Mouse (Mus musculus): ENCODE results near the gene Olfr738.

The Olfr738 gene

DNA sequence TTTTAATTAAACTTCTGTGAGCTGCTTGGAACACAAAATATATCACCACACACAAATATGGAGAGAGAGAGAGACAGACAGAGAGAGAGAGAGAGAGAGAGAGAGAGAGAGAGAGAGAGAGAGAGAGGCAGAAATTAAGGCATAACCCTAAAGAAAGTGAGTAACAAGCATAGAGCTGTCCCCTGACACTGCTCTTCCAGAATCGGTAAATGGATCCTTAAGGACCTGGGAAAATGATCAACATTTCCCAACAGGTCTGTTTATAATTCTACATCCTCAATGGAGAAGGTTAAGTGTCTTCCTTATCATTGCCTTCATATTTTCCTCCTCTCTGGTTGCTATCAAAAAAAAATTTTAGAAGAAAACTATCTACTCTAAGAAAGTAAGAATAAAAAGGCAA lies at the start of gene Olfr738:
Gene Olfr738 (plus strand): TSS at position 301 of the 400 bp plus-strand sequence.
- no peak for DNase-seq (ENCODE audit: low spot score)

DNA sequence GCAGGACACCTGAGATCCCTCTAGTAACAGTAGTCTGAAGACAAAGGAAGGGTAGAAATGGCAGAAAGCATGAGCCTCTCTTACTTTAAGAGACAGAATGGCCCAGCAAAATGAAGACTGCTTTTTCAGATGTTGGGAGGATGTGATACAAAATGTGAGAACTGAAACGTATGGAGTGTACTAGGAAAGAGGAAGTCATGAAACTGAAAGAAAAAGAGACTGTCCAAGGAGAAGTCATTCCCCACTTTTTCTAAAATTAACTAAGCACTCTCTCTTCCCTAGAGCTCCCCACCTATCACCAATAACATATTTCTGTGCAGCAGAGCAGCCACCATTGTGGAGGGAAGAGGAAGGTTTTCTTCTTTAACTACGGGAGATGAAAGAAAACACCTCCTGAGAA lies 49.8 kb upstream of the Olfr738 start, which contains the start of gene Tlr11:
Gene Tlr11 (plus strand): TSS at position 322 of the 400 bp plus-strand sequence.
- no peak for DNase-seq (ENCODE audit: low spot score)

DNA sequence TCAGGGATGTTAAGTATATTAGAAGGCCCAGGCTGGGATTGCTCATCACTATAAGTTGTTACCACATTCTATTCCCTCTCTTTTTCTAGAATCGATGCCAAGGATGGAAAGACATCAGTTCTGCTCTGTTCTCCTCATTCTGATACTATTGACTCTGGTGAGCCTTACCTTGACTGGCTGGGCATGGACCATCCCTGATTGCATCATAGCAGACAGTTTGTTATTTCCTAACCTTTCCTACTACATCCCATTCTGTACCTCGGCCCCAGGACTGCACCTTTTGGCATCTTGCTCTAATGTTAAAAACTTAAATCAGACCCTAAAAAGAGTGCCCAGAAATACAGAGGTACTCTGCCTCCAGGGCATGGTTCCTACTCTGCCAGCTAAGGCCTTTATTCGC lies 46.9 kb upstream of the Olfr738 start:
- DNase-seq (ENCODE audit: low spot score), result no peak

DNA sequence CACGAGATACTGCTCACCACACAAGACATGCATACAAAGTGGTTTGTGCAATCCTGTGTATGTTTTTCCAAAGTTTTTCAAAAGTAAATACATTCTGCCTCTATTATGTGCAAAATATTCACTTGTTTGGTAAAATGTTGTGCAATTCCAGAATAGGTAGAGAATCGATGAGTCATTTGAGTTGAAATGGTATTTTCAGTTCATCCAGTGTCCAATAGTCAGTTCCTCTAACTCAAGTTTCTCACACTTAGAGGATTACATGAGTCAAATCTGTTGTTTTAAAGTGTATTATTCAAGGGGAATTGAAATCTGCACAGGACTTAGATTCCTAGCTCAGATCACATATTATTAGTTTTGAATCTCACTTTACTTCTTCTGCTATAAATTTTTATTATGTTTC lies 43.8 kb upstream of the Olfr738 start:
- DNase-seq (ENCODE audit: low spot score), result no peak

DNA sequence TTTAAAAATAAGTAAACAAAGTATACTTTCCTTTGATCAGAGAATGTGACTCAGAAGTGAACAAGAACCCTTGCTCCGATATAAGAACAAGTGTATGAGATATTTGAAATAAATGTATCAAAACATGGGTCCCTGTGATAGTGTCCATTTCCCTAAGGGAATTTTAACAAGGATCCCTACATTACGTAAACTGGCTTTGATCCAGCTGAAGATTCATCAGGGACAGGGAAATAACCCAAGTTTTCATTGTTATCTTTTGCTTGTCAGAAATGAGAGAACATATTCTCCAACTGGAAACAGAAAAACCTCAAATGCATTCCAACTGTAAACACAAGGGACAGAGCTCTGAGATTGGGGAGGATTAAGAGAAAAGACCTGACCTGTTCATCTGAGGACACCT lies 26.5 kb upstream of the Olfr738 start, which contains the start of gene Olfr736:
Gene Olfr736 (plus strand): TSS at position 301 of the 400 bp plus-strand sequence.
- DNase-seq (ENCODE audit: low spot score), result no peak

DNA sequence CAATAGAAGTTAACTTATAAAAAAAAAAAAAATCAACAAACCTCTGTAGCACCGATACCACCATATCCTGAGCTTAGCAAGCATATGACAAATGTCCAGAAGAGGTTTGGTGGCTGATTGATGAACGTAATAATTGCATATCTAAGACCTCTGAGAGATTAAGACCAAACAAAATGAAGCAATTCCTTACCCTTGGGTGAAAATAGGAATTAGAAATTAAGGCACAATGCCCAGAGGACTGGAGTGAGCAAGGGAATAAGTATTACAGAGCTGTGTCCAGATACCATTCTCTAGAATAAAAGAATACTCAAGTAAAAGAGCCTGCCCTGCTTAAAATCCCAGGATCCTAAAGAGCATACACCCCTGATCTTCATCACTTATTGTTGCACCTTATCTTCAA lies 11.0 kb downstream of the Olfr738 start, which contains the start of gene Olfr739:
Gene Olfr739 (plus strand): TSS at position 301 of the 400 bp plus-strand sequence.
- DNase-seq (ENCODE audit: low spot score), result no peak

DNA sequence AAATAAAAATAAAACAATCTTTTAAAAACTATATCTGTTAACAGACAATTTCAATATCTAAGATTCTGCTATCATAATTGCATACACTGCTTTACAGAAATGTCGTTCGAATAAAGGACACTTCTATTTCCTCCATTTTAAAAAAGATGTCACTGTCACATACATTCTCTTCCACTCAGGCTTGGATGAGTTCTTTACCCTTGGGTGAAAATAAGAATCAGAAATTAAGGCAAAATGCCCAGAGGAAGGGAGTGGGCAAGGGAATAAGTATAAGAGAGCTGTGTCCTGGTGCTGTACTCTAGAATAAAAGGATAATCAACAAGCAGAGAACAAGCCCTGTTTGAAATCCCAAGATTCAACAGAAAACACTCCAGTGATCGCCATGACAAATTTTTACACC lies 37.9 kb downstream of the Olfr738 start, which contains the start of gene Olfr740:
Gene Olfr740 (plus strand): TSS at position 301 of the 400 bp plus-strand sequence.
- DNase-seq (ENCODE audit: low spot score), result no peak

Measured in T-cell, adult 2 months (primary cell).